8 mouse cellular contexts compared by ENCODE assay signal in genomic region chr11:75794602-75795320, GRCm38 (mm10). TPM values are rescaled to one million over a fixed set of nuclear protein-coding genes. Genes with fewer than 3 reads are reported as not detected.
DNase-seq lines count a peak whose midpoint lies in the region; ATAC-seq and TF ChIP-seq lines count a peak whose summit lies in the region.

No protein-coding gene starts in this region.

- TF ChIP-seq POLR2A in testis, adult 2 months (IDR thresholded peaks at IDR 0.05; ENCODE audit: control insufficient read depth, low read depth, low read length) = no peak

- H3K4me1 ChIP-seq in testis, adult 2 months (ENCODE audit: control insufficient read depth, insufficient read depth, low read length) = peaks cover 8% of the 10 kb centered on the region; the same call in 1 of the 2 replicates
- H3K4me1 ChIP-seq in liver, postnatal 0 days (ENCODE audit: insufficient read depth) = no peaks in the 10 kb centered on the region; the same call in 1 of the 2 replicates

- H3K4me2 ChIP-seq in liver, postnatal 0 days (ENCODE audit: low read depth, low read length) = peak overlapping the region; percentile 57

- 12% methylated on average over 35 of the region's 45 CpGs for WGBS in liver, postnatal 0 days (ENCODE audit: insufficient replicate concordance)

- no peaks in the 10 kb centered on the region for H3K27me3 ChIP-seq in testis, adult 2 months (ENCODE audit: control insufficient read depth, insufficient read depth, low read length)
- peaks cover 45% of the 10 kb centered on the region for H3K27me3 ChIP-seq in liver, postnatal 0 days (ENCODE audit: insufficient read depth, low read length)

- DNase-seq in adrenal gland, postnatal 25 days = peak; percentile 58
- no peak for DNase-seq in adrenal gland, postnatal 10 days
- no peak for DNase-seq in testis, postnatal 10 days (ENCODE audit: low spot score)
- DNase-seq in liver, postnatal 0 days = no peak
- no peak for DNase-seq in urinary bladder, postnatal 25 days (ENCODE audit: low spot score)
- DNase-seq in Muller cell, postnatal 12 days (ENCODE audit: inconsistent ontology term) = no peak
- no peak for DNase-seq in cerebellum, adult 9-11 months

- no peak for ATAC-seq in liver, postnatal 0 days

- no peaks in the 10 kb centered on the region for H3K9me3 ChIP-seq in liver, postnatal 0 days (ENCODE audit: low read length)

- no peak overlapping the region for H3K27ac ChIP-seq in testis, adult 2 months (ENCODE audit: control insufficient read depth, insufficient read depth, low read depth, low read length)
- H3K27ac ChIP-seq in liver, postnatal 0 days (ENCODE audit: low read depth) = no peak overlapping the region

- peak overlapping the region; percentile 51; the same call in 1 of the 2 replicates for H3K4me3 ChIP-seq in testis, adult 2 months (ENCODE audit: control insufficient read depth, low read depth, low read length)
- H3K4me3 ChIP-seq in liver, postnatal 0 days (ENCODE audit: low read depth, low read length) = peak overlapping the region; percentile 33

- TF ChIP-seq EP300 in liver, postnatal 0 days (IDR thresholded peaks at IDR 0.05; ENCODE audit: low read depth) = no peak

- no peak for TF ChIP-seq CTCF in testis, adult 2 months (IDR thresholded peaks at IDR 0.05; ENCODE audit: control insufficient read depth, insufficient read depth, insufficient replicate concordance, low read depth, low read length)
- no peak for TF ChIP-seq CTCF in liver, postnatal 0 days (IDR thresholded peaks at IDR 0.05; ENCODE audit: low read depth)

- H3K36me3 ChIP-seq in testis, adult 2 months (ENCODE audit: control insufficient read depth, insufficient read depth, low read length) = no peaks in the 10 kb centered on the region
- H3K36me3 ChIP-seq in liver, postnatal 0 days (replicated peaks; ENCODE audit: insufficient read depth, low read length) = no peaks in the 10 kb centered on the region

- no peak overlapping the region for H3K9ac ChIP-seq in liver, postnatal 0 days (replicated peaks)

RNA-seq across cellular contexts. Expression of gene Doc2b, which starts 1.1 kb away (rescaled TPM):
- 16.0 and 23.3 TPM in 2 replicates for total RNA-seq in adrenal gland, postnatal 25 days (2021)
- 10 to 100 TPM; 13.6 to 20.3 TPM for total RNA-seq in adrenal gland, postnatal 10 days (2021)
- 0.78 and 0.96 TPM in 2 replicates for polyA plus RNA-seq in testis, adult 2 months (2012; rRNA removed)
- not detected in 2 replicates for polyA plus RNA-seq in liver, postnatal 0 days (2015; fragmentation: Nextera tagmentation; extraction: Ambion mirVana)
